Mouse (Mus musculus) adrenal gland, adult 2 months (tissue): ENCODE results near the gene Gripap1. TPM values are rescaled to one million over a fixed set of nuclear protein-coding genes. Genes with fewer than 3 reads are reported as not detected.
A peak's percentile ranks its signal among the peaks of the same experiment; 100 is the strongest.
"Not testable (repeated sequence)": the region's sequence is repeated elsewhere in the genome, so short reads cannot be mapped to it uniquely, and the experiment has no call there.

Source experiments
- DNase-seq: peaks from one replicate; pipeline ENCODE4 v3.0.0; 2021
- polyA plus RNA-seq: library from polyadenylated mRNA; depleted of rRNA; stranded (reverse); fragments of >200 nt; gene quantifications from 2 replicates; pipeline ENCODE4 v1.2.3, GENCODE M21; 2012
- total RNA-seq, 2 experiments: library from RNA; stranded (reverse); gene quantifications; 2 replicates each; pipeline ENCODE4 v1.2.3; 2021

The Gripap1 gene
- total and polyA plus RNA-seq, 3 experiments = 19.5 to 47.8 (median 44.7) TPM

GRCm38 (mm10) chrX:7778450-7779244 lies 10.9 kb upstream of the Gripap1 start:
- no peak for DNase-seq

GRCm38 (mm10) chrX:7779294-7779693 lies 10.3 kb upstream of the Gripap1 start:
- DNase-seq = no peak

GRCm38 (mm10) chrX:7782603-7783092 lies 6.9 kb upstream of the Gripap1 start:
- DNase-seq = no peak

- no peak for DNase-seq
Measured at GRCm38 (mm10) chrX:7790309-7790708, 744 bp downstream of the Gripap1 start.

- DNase-seq = no peak
Measured at GRCm38 (mm10) chrX:7793361-7793760, 3.8 kb downstream of the Gripap1 start.

GRCm38 (mm10) chrX:7795016-7795415 lies 5.5 kb downstream of the Gripap1 start:
- peak; percentile 20 for DNase-seq

GRCm38 (mm10) chrX:7797327-7797726 lies 7.8 kb downstream of the Gripap1 start:
- DNase-seq = no peak

GRCm38 (mm10) chrX:7802157-7802556 lies 12.6 kb downstream of the Gripap1 start:
- not testable (repeated sequence) for DNase-seq

- not testable (repeated sequence) for DNase-seq
Measured at GRCm38 (mm10) chrX:7815016-7815415, 25.5 kb downstream of the Gripap1 start.

- DNase-seq = peak; percentile 15
Measured at GRCm38 (mm10) chrX:7821865-7822779, 32.6 kb downstream of the Gripap1 start, which contains the start of gene Kcnd1. Gene Kcnd1 (plus strand): TSS chrX:7822289.

- no peak for DNase-seq
Measured at GRCm38 (mm10) chrX:7837146-7837545, 47.6 kb downstream of the Gripap1 start.

GRCm38 (mm10) chrX:7840842-7841162 lies 51.2 kb downstream of the Gripap1 start:
- DNase-seq = no peak

- peak; percentile 96 for DNase-seq
Measured at GRCm38 (mm10) chrX:7841163-7842162, 51.9 kb downstream of the Gripap1 start, which contains the start of gene Otud5. Gene Otud5 (plus strand): TSS chrX:7841364.

- DNase-seq = peak; percentile 29
Measured at GRCm38 (mm10) chrX:7842318-7842717, 52.8 kb downstream of the Gripap1 start.

- DNase-seq = no peak
Measured at GRCm38 (mm10) chrX:7847845-7848244, 58.3 kb downstream of the Gripap1 start.

- peak; percentile 25 for DNase-seq
Measured at GRCm38 (mm10) chrX:7854578-7854977, 65.0 kb downstream of the Gripap1 start.

- DNase-seq = no peak
Measured at GRCm38 (mm10) chrX:7859191-7859753, 69.7 kb downstream of the Gripap1 start.

- DNase-seq = no peak
Measured at GRCm38 (mm10) chrX:7863181-7863580, 73.6 kb downstream of the Gripap1 start.

- DNase-seq = no peak
Measured at GRCm38 (mm10) chrX:7864551-7864950, 75.0 kb downstream of the Gripap1 start.

GRCm38 (mm10) chrX:7865343-7865742 lies 75.8 kb downstream of the Gripap1 start:
- no peak for DNase-seq

GRCm38 (mm10) chrX:7865786-7866185 lies 76.2 kb downstream of the Gripap1 start:
- no peak for DNase-seq
